Mouse (Mus musculus): ENCODE measurements at regions not wholly inside any gene's neighbourhood (a gene's known extent, or its start where the extent isn't known, plus 50 kb on each side); places are given as distances from the start of the nearest gene placed in this dataset.

DNA sequence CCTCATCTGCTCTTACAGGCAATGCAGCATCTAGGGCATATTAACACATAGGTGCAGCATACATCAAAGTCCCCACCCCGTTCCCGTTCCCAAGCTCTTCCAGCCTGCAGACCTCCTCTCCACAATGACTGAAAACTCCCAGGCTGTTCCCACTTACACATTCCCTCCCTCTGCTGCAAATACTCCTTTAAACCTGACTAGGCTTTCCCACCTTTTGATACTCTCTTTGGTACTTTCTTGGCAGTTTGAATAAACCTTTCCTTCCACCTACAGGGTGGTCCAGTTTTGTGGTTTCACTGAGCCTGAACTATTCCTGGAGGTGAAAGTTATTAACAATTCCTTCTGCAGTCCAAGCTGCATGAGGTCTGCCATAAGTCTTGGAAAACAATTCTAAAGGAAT lies 263.7 kb downstream of the 1810013L24Rik start:
- TF ChIP-seq POLR2A (IDR thresholded peaks at IDR 0.05; ENCODE audit: control insufficient read depth, low read depth, low read length) (no peak), CTCF (IDR thresholded peaks at IDR 0.05; ENCODE audit: control insufficient read depth, insufficient read depth, insufficient replicate concordance, low read depth, low read length) (no peak)

All from testis, adult 2 months (tissue).